Mouse (Mus musculus): ENCODE results near the gene Hps5.
A peak's percentile ranks its signal among the peaks of the same experiment; 100 is the strongest.
"Not testable (repeated sequence)": the region's sequence is repeated elsewhere in the genome, so short reads cannot be mapped to it uniquely, and the experiment has no call there.

Hps5 gene

DNA sequence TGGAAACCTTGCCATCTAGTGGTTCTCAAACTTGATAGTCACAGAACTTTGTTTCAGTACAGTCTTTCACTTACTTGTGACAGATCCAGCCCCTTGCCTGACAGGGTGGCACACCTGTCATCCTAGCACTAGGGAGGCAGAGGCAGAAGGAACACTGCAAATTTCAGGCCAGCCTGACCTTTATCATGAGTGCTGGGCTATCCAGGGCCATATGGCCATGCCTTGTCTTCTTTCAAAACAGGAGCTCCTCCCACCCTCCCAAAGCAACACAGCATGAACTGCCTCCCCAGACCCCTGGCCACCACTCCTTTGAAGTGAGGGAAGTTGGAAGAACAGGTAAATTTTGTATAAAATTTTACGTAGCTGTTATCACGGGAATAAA, 31.9 kb upstream of the Hps5 start:
- no peak for DNase-seq (ENCODE audit: low spot score)

DNA sequence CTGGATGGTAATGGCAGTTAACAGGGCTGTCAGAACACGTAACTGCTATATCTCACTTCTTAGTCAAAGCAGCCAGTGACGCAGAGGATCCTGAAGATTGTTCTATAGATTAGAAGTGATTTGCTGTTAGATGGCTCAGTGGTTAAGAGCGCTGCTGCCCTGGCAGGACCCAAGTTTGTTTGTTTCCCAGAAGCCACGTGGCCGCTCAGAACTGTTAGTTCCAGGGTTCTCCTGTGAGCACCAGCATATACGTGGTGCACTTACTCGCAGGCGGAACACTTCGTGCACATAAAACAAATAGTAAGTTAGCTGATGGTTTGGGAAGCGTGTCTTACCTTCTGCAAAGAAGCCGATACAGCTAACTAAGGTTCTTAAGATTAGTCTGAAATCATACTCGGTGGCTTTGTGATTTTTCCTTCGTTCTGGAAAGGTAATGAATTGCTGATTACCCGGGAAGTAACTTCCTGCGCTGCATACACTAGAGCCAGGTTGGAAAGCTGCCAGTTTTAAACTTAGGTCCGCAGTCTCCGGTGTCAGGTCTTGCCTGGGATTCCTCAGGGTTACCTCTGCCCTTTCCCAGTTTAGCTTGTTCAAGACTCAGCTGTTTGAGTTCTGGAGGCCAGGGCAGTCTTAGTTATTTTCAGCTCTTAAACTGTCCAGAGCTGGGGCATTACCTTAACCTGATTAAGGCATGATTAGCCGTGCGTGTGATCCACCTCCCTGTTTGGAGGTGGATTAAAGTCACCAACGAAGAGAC, 31.4 kb upstream of the Hps5 start:
- DNase-seq (ENCODE audit: low spot score): no peak

DNA sequence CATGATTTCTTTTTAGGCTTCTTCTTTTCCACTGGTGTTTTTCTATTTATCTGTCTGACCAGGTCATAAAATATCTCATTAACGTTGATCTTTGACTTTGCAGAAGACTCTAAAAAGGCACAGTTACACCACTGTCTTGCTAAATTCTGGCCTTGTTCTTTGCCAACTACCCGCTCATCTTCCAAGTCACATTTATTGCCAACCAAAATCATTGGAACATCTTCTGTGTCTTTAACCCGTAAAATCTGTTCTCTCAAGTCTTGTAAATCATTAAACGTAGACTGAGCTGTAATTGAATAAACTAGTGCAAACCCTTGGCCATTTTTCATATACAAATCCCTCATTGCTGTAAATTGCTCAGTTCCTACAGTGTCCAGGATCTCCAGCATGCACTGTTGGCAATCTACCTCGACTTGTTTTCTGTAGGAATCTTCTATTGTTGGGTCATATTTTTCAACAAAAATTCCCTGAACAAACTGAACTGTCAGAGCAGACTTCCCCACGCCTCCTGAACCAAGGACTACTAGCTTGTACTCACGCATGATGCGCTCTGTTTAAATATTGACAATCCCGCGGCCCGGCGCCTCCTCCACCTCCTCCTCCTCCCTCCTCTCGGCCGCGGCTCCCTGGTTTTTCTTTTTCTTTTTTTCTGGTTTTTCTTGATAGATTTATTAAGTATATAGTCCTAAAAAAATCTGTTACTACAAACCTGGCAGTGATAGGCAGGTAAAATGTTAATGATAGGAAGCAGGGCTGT, 25.2 kb upstream of the Hps5 start:
- DNase-seq (ENCODE audit: low spot score): not testable (repeated sequence)

DNA sequence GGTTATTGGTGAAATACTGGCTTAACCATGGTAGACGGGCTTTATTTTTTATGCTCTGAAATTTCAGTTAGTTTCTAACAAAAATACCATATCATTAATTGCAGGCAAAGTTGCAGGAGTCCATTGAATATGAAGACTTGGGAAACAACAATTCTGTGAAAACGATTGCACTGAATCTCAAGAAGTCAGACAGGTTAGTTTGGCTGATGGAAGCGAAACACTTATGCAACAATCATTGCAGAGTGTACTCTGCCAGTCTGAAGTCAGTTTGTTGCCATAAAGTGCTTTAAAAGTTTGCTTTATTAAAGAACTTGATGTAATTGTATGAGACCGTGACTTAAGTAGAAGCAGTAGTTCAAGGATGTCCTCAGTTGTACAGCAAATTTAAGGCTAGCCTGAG, 18.1 kb upstream of the Hps5 start:
- no peak for DNase-seq (ENCODE audit: low spot score)

DNA sequence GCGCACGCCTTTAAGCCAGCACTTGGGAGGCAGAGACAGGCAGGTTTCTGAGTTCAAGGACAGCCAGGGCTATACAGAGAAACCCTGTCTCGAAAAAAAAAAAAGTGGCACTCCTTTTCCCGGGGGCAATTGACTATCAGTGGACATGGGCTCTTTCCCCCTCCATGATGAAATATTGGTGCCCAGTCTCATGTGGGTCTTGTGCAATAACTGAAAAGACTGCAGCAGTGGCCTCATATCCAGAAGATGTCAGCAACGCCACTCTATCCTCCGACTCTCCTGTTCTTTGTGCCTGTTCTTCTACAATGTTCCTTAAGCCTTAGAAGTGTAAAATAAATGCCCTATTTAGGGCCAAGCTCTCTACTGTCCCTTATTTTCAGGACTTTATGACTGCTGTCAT, 14.5 kb upstream of the Hps5 start:
- DNase-seq (ENCODE audit: low spot score): no peak

DNA sequence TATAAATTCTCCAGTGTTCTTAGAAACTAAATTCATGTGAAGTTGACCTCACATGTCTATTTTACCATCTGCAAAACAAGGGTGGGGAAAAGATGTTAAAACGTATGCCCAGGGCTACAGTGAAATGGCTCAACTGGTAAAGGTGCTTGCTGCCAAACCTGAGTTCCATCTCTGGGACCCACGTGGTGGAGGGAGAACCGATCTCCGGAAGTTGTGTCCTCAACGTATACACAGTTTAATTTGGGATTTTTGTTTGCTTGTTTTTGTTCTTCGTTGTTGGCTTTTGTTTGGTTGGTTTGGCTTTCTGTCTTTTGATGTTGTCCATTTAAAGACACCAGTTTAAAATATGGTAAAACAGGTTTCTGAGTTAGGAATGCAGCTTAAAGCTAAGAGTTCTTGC, 915 bp upstream of the Hps5 start:
- DNase-seq (ENCODE audit: low spot score): no peak

DNA sequence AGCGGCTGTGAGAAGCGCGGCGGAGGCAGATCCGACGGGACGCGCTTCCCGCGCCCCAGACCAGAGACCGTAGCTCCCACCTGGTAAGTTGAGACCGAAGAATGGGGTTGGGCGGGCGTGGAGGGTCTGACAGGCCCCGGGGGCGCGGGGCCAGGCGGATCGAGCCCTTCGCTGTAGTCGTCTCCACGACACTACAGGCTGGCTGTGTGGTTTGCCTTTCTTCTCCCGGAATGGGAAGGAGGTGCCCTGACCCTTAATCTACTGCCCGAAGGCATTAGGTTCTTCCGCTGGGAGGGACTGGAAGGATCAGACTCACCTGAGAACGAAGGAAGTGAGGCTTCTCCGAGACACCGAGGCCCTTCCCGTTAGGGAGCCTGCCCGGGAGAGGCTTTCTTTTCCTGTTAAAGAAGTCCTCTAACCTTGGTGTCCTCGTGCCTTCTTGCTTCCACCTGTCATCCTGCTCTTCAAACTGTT, 379 bp upstream of the Hps5 start:
- no peak for DNase-seq (ENCODE audit: low spot score)

DNA sequence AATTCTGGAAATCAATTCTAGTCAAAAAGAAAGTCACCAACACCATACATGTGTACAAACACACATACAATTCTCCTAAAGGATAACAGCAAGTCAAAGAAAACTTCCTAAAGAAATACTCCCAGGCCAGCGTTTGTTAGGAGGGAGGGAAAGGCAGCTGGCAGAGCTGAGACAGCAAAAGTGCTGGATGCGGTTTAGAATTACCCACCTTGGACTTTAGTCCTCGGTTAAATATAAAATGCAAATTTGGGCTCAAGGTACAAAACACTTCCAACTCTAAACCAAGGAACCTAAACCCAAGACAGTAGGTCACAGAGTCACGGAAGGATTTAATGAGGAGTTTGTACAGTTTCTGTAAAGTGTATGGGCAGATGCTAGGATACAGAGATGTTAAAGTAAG, 2.0 kb downstream of the Hps5 start:
- DNase-seq (ENCODE audit: low spot score): no peak

DNA sequence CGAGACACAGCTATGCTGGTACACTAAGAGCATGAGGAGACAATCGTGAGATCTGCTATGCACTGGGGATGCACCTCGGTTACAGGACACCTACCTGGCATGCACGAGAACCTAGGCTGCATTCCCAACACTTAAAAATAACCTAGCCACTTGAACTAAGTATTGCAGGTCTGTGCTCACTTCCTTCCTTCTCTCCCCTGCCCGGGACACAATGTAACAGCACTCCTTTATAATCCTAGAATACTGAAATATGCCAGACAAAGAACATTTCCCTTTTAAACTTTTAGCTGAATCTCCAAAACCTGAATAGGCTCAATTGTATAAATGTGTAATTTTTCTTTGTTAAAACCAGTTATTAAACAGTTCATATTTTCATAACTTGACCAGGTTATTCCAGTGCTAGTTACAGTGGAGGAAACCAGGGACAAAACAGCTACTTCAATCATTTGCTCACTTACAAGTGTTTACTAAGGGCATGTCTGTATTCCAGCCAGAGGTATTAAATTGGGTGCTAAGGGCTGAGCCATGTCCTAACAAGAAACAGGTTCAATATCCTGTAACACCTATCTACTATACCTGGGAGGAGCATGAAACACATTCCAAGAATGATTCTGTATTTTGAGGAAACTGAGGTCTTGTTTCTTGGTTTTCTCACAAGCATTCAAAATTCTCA, 6.6 kb downstream of the Hps5 start:
- no peak for DNase-seq (ENCODE audit: low spot score)

DNA sequence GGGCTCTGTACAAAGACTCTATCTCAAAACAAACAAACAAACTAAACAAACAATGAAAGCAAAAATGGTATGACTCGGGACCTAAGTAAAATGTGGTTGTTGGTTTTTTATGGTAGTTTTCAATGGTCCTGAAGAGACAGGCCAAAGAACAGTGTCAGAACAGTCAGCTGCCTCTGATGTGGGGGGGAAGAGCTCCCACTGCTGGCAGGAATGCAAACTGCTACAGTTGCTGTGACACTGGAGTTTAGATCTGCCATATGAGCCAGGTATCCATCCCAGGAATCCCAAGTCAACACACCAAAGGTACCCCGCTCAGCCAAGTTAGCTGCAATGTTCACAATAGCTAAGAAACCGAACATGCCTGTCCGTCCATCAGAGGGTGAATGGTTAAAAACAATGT, 25.2 kb downstream of the Hps5 start:
- peak; percentile 15 for DNase-seq (ENCODE audit: low spot score)

DNA sequence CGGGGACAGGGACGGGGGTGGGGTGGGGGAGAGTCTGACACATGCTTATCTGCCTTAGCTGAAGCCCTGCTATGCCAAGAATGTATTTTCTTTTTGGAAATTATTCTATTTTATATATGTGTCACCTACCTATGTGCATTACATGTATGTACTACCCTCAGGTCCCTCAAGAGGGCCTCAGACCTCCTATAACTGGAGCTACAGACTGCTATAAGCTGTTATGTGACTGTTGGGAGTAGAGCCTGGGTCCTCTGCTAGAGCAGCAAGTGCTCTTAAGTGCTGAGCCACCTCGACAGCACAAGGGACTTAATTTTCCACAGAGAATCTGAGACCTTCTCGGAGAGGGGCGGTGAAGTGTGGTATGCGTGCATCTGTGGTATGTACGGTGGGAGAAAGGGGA, 27.4 kb downstream of the Hps5 start:
- DNase-seq (ENCODE audit: low spot score): no peak

DNA sequence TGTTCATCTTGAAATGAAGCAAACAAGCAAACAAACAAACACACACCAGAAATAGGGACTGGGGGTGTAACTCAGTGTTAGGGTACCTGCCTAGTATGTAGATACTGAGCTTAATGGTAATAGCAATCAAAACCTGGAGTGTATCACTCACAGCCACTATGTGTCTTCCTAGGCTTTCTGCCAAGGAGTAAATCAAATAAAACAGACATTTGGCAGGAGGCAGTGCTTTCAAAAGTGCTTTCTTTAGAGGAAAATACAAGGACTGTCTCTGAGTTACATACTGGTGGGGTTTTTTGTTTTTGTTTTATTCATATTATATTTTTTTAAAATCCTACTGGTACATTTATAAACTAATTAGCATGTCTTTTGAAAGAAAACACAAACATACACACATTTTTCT, 28.5 kb downstream of the Hps5 start:
- no peak for DNase-seq (ENCODE audit: low spot score)

DNA sequence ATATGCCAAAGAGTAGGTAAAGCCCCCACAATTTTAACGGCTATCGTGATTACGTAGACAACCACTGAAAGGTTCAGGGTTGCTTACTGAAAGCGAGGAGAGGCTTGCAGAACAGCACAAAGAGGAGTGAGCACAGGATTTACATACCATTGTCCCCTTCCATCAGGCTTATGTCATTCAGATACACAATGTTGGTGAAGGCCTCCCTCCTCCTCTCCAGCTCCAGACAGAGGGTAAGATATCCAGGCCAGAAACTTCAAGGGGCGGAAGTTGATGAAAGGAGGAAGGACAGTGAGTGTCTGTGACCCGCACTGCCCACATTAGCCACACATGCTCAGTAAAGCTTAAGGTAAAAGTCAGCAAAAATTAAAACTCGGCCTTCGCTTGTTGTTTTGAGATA, 31.2 kb downstream of the Hps5 start:
- DNase-seq (ENCODE audit: low spot score): no peak

DNA sequence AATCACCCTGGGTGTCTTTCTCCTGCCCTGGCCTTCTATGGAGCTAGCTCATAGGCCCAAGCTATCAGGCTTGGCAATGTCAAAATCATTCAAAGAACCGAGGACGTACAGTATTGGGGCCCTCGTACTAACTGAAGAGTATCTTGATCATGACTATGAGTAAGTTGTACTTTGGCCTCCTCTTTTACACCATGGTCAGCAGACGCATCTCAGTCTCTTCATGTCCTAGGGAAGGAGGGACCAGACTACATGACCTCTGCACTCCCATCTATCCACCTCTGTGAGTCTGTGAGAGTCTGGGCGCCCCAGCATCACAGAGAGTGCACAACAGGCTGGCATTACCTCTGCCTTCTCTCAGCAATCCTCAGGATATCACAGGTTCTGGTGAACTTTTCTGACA, 33.3 kb downstream of the Hps5 start:
- no peak for DNase-seq (ENCODE audit: low spot score)

DNA sequence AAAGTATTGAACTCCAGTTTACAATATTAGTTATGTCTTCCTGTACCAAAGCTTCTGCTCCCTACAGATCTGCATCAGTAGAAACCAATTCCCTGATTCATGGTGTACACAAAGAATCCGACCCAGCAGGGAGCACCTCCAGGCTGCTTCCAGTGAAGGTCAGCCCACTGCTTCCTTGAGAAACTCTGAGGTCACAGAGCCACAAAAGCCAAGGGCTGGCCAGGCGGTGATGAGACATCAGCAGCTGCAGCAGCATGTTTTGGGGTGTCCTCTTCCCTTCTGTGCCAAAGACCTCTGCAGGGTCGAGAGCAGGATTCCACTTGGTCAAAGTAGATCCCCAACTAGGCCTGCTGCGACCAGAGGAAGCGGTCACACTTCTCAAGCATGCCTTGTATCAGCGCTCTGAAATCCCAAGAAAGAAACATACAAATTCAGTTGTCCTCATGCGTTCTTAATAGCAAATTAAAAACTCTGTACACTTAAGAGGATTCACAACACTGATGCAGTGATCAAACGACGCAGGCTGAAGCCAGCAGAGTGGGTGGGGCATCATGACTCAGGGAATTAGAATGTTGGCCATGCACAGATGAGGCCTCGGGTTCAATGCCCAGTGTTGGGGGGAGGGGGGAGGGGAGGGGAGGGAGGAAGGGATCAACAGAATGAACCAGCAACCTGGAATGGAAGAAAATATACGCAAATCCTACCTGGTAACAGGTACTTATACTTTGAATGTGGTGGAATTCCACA, 34.6 kb downstream of the Hps5 start:
- no peak for DNase-seq (ENCODE audit: low spot score)

DNA sequence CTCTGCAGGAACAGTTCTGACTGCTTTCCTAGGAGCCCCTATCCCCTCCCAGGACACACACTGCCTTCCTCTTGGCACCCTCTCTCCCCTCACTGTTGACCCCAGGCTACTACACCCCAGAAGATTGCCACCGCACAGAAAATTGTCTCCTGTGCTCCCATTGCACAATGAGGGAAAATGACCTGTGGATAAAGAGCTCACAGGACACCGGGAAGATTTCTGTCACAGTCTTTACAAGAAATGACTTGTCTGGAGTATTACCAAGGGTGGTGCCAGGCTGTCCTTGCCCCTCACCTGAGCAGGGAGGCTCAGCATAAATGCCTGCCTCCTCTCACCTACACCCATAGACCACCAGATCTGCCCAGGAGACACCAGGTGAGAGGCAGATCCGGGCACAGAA, 44.4 kb downstream of the Hps5 start, which contains the start of gene Saa2:
Gene Saa2, plus strand, starts transcription at position 301 of the 400 bp plus-strand sequence.
- no peak for DNase-seq (ENCODE audit: low spot score)

DNA sequence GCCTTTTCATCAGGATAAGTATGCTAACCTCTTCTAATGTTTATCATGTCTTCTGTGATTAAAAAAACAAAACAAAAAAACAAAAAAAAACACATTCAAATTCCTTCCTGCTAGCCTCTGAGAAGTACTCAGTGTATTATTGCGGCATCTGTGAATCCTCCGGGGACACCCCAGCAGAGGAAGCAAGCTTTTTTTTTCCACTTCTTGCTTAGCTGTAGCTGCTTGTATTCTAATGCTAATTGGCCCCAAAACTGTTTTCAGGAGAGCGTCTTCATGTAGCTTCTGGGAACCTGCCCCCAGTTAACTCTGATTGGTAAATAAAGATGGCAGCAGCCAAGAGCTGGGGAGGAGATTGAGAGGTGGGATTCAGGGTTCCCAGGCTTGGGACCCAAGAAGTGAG, 47.4 kb downstream of the Hps5 start:
- DNase-seq (ENCODE audit: low spot score): no peak

DNA sequence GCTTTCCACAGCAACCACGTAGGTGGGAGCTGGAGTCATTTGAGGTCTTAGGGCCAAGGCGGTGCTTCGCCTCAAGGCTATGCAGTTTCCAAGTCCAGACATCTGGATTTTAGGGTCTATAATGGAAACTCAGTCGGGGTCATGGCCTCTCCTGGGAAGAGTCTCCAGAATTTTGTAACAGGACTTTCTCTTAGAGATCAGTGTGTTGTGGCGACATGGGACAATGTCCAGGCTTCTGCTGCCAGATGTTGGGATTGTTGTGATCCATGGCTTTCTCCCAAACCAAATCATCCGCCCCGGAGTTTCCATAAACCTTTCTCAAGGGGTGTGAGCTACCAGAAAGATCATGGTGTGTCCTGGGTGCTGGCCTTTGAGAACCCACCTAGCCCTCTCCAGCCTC, 49.5 kb downstream of the Hps5 start:
- DNase-seq (ENCODE audit: low spot score): peak; percentile 4

DNA sequence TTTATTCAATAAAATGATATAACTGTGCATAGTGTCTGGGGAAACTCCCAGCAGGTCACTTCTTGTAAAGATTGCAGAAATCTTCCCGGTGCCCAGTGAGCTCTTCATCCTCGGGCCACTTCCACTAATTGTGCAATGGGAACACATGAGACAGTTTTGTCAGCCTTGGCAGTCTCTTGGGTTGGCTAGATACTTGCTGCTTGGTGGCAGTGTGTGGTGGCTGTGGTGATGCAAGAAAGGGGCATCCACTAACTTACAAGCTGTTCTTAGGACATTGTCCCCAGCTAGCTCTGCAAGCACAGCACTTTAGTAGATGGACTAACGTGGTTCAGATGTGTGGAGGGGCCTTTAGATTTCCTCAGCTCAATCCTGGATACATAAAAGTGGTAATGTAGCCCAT, 50.0 kb downstream of the Hps5 start:
- peak; percentile 9 for DNase-seq (ENCODE audit: low spot score)

DNA sequence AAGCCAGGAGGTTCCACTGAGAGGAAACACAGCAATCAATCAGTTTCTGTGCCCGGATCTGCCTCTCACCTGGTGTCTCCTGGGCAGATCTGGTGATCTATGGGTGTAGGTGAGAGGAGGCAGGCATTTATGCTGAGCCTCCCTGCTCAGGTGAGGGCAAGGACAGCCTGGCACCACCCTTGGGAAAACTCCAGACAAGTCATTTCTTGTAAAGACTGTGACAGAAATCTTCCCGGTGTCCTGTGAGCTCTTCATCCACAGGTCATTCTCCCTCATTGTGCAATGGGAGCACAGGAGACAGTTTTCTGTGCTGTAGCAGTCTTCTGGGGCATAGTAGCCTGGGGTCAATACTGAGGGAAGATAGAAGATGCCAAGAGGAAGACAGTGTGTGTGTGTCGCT, 53.0 kb downstream of the Hps5 start, which contains the start of gene Saa1:
Gene Saa1, minus strand, starts transcription at position 101 of the 400 bp plus-strand sequence.
- DNase-seq (ENCODE audit: low spot score): not testable (repeated sequence)

DNA sequence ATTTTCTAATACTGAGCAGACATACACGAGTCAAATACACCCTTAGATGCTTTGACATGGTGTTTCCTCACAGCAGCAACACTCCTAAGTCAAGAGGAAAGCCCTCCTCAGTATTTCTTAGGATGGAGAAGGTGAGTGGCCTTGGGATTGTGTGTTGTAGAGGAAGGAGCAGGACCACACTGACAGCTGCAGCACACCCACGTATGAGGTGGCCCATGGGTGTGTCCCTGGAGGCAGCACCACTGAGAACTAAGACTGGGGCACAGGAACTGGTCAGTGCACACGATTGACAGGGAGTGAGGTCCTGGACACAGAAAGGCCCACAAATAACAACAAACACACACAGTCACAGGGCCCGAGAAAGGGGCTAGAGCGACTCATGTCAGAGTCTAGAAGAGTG, 55.8 kb downstream of the Hps5 start:
- DNase-seq (ENCODE audit: low spot score): not testable (repeated sequence)
